Mouse (Mus musculus) heart, postnatal 14 days (tissue): ENCODE data around the gene Hjurp. TPM values are rescaled to one million over a fixed set of nuclear protein-coding genes. Genes with fewer than 3 reads are reported as not detected.

Experiments used
- total RNA-seq, 2 experiments: library from RNA; stranded (reverse); gene quantifications; 2 replicates each; pipeline ENCODE4 v1.2.3; 2021

Gene Hjurp
- total RNA-seq, 2 experiments from 2014 or later: 25.4 to 32.1 TPM

Other genes with a start within 250 kb of the Hjurp start
- not detected for gene Ugt1a10, start 222.2 kb downstream of the Hjurp start, total RNA-seq
- not detected for gene Ugt1a9, start 206.8 kb downstream of the Hjurp start, total RNA-seq
- gene Ugt1a8, start 189.8 kb downstream of the Hjurp start, total RNA-seq: not detected
- 1 to 10 TPM; 2.2 TPM for gene Ugt1a7c, start 182.6 kb downstream of the Hjurp start, total RNA-seq
- under 1 TPM; 0.34 to 0.96 TPM for gene Ugt1a6b, start 174.4 kb downstream of the Hjurp start, total RNA-seq
- gene Ugt1a6a, start 142.8 kb downstream of the Hjurp start, total RNA-seq: 1 to 10 TPM; 3.8 to 5.7 TPM
- gene Ugt1a5, start 111.6 kb downstream of the Hjurp start, total RNA-seq: under 1 TPM; 0.34 to 0.50 TPM
- not detected for gene Ugt1a2, start 77.0 kb downstream of the Hjurp start, total RNA-seq
- under 1 TPM; 0.45 to 0.56 TPM for gene Dnajb3, start 71.9 kb downstream of the Hjurp start, total RNA-seq
- not detected for gene Ugt1a1, start 65.7 kb downstream of the Hjurp start, total RNA-seq
- under 1 TPM; 0.07 to 0.15 TPM for gene Mroh2a, start 50.6 kb downstream of the Hjurp start, total RNA-seq
- not detected for gene Trpm8, start within 50 bp of the Hjurp start, total RNA-seq
- gene Spp2, start 129.3 kb upstream of the Hjurp start, total RNA-seq: not detected
- gene Glrp1, start 232.4 kb upstream of the Hjurp start, total RNA-seq: not detected